Mouse (Mus musculus) heart, postnatal 0 days (tissue): ENCODE measurements around the gene Mllt6. TPM values are rescaled to one million over a fixed set of nuclear protein-coding genes. Genes with fewer than 3 reads are reported as not detected.

Experiments
- ATAC-seq: fragments of 200-750 bp; cut with Nextera tagmentation; 2 replicates; pipeline ENCODE4 v1.8.0; 2017; ENCODE audit warnings: low read depth, moderate number of reproducible peaks, moderate library complexity; ENCODE audit not compliant: insufficient read depth
- DNase-seq: peaks from one replicate; pipeline ENCODE4 v3.0.0-alpha.2; 2016; ENCODE audit warnings: low spot score
- H3K27ac ChIP-seq: fragments of 300-500 bp; sonication (generic); 2 replicates; pipeline ENCODE4 v1.5.1; 2014; ENCODE audit warnings: low read depth, mild to moderate bottlenecking
- H3K27me3 ChIP-seq: fragments of 300-500 bp; sonication (generic); 2 replicates; pipeline ENCODE4 v1.6.1; 2014; ENCODE audit warnings: low read length, mixed read lengths; ENCODE audit not compliant: control insufficient read depth, insufficient read depth
- H3K36me3 ChIP-seq: fragments of 300-500 bp; sonication (generic); replicated peaks from 2 replicates; pipeline ENCODE4 v1.6.1; 2014; ENCODE audit warnings: low read length, mixed read lengths; ENCODE audit not compliant: control insufficient read depth, insufficient read depth
- H3K4me1 ChIP-seq: fragments of 300-500 bp; sonication (generic); 2 replicates; pipeline ENCODE4 v1.6.1; 2014; ENCODE audit warnings: antibody characterized with exemption; ENCODE audit not compliant: control insufficient read depth, insufficient read depth
- H3K4me2 ChIP-seq: fragments of 300-500 bp; sonication (generic); 2 replicates; pipeline ENCODE4 v1.6.1; 2014; ENCODE audit warnings: low read depth, mild to moderate bottlenecking, low read length, moderate library complexity
- H3K4me3 ChIP-seq: fragments of 300-500 bp; sonication (generic); 2 replicates; pipeline ENCODE4 v1.5.1; 2014; ENCODE audit warnings: low read depth, low read length
- H3K9ac ChIP-seq: fragments of 300-500 bp; sonication (generic); replicated peaks from 2 replicates; pipeline ENCODE4 v1.6.1; 2014; ENCODE audit warnings: low read depth, low read length, mixed read lengths
- H3K9me3 ChIP-seq: fragments of 300-500 bp; sonication (generic); replicated peaks from 2 replicates; pipeline ENCODE4 v1.6.1; 2016; ENCODE audit warnings: low read length; ENCODE audit not compliant: control insufficient read depth
- CTCF ChIP-seq: IDR thresholded peaks from 2 replicates; pipeline ENCODE4 v1.5.1; 2016; ENCODE audit warnings: antibody characterized with exemption, control low read depth, low read depth
- EP300 ChIP-seq: IDR thresholded peaks from 2 replicates; pipeline ENCODE4 v1.6.1; 2016; ENCODE audit warnings: antibody characterized with exemption, low read depth
- WGBS: fragments of 180-500 bp; shearing (Covaris S2); extraction: QIAGEN DNeasy Blood & Tissue Kit; methylation state at CpG from one replicate; pipeline ENCODE4 v1.1.7; 2014; 5-methylcytosine and 5-hydroxymethylcytosine counted together
- polyA plus RNA-seq: library from polyadenylated mRNA; unstranded; fragments of >200 nt; fragmentation: Nextera tagmentation; extraction: Ambion mirVana; gene quantifications from 2 replicates; pipeline ENCODE4 v1.2.1, GENCODE M21; 2015
- total RNA-seq: library from RNA; depleted of rRNA; stranded (reverse); fragments of >200 nt; gene quantifications from 2 replicates; pipeline ENCODE4 v1.2.3, GENCODE M21; 2014; ENCODE audit warnings: low replicate concordance

The Mllt6 gene
- total and polyA plus RNA-seq, 2 experiments from 2014 or later: 1.6 to 45.2 TPM

DNA sequence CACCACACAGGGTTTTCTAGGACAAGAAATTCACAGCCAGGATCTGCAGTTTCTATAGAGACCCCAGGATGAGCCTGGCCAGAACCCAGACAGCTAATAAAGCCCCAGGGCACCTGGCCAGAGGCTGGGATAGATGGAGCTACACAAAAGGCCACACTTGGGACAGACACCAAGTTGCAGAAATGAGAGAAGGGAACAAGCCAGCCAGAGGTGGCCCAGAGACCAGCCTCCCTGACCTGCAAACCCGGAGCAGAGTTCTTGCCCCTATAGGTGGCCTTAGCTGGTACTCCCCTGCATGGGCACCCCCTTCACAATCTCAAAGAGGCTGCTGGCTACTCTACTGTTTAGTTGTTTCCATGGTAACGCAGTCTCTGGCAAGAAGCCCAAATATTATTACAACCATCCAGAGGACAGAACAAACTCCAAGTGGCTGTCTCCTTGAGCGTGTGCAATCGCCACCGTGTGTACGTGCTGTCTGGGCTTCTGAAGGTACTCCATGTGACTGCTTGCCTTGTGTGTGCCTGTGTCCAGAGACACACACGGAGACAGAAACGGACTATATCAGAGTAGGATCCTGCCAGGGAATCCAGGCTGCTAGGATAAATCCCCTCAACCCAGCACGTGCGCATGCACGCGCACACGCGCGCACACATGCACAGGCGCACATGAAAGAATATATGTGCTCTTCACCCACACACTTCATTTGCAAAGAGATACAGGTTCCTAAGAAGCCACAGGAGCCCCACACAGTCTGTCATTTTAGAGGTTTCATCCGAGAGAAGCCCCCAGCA is 31.9 kb downstream of the Mllt6 start:
- H3K4me2 ChIP-seq: peak overlapping the region; percentile 13
- ATAC-seq: peak; percentile 48
- no peaks in the 10 kb centered on the region for H3K9me3 ChIP-seq
- no peak for TF ChIP-seq EP300
- no peak for TF ChIP-seq CTCF
- H3K4me1 ChIP-seq: peaks cover 33% of the 10 kb centered on the region
- peaks cover 29% of the 10 kb centered on the region for H3K36me3 ChIP-seq
- H3K27me3 ChIP-seq: no peaks in the 10 kb centered on the region
- 44% methylated on average over 17 of the region's 17 CpGs for WGBS
- no peak overlapping the region for H3K4me3 ChIP-seq
- peak overlapping the region; percentile 40 for H3K27ac ChIP-seq
- peak; percentile 76 for DNase-seq
- H3K9ac ChIP-seq: no peak overlapping the region

DNA sequence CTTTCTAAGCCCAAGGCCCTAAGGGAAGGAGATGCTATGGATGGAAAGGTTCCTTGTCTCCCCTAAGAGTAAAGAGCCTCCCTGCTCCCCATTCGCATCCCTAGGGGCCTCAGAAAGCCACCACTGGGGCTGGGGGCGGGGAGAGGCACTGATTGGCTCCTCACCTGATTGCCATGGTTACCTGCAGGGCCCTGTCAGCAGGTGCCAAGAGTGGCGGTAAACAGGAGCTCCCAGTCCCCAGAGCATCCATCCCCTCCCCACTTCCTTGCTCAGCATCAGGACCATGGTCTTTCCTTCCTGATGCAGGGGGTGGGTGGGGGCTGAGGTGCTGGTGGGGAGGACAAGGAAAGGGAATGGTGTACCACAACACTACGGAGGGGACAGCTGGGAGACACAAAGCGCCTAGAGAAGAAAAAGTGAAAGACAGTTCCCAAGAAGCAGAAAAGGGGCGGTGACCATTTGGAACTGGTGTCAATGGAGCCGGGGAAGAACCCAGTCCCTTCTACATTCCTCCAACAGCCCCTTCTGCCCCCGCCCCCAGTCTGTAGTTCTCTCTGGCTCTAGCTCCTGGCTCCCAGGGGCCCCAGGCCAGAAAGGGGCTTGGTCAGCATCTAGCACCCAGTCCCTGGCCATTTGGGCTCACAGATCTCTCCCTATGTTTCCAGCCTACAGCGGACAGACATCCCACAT is 32.6 kb downstream of the Mllt6 start:
- H3K36me3 ChIP-seq: peaks cover 22% of the 10 kb centered on the region
- H3K4me3 ChIP-seq: no peak overlapping the region
- DNase-seq: no peak
- TF ChIP-seq EP300: no peak
- no peak overlapping the region for H3K9ac ChIP-seq
- H3K27ac ChIP-seq: peak overlapping the region; percentile 40
- no peaks in the 10 kb centered on the region for H3K27me3 ChIP-seq
- no peaks in the 10 kb centered on the region for H3K9me3 ChIP-seq
- H3K4me1 ChIP-seq: peaks cover 33% of the 10 kb centered on the region
- 56% methylated on average over 9 of the region's 9 CpGs for WGBS
- no peak for ATAC-seq
- peak overlapping the region; percentile 13 for H3K4me2 ChIP-seq

DNA sequence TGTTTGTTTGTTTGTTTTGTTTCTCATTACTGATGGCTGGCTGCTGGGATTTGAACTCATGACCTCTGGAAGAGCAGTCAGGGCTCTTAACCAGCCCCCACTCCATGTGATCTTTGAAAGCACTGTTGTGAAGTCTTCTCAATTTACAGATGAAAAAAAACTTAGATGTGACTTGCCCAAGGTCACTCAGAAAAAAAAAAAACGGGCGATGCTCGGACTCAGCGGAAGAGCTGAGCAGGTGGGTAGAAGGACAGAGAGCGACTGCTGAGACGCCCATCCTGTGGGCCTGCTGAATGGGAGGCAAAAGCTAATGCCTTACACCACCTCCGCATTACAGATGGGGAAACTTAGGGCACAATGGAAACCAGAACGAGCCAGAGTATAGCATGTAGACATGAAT is 33.5 kb downstream of the Mllt6 start:
- Histone ChIP-seq H3K36me3 (peaks cover 14% of the 10 kb centered on the region), H3K27ac (no peak overlapping the region), H3K9ac (no peak overlapping the region), H3K4me1 (peaks cover 37% of the 10 kb centered on the region), H3K4me3 (no peak overlapping the region), H3K9me3 (no peaks in the 10 kb centered on the region), H3K27me3 (no peaks in the 10 kb centered on the region), H3K4me2 (no peak overlapping the region)
- DNase-seq (no peak), ATAC-seq (no peak)
- WGBS: 84% methylated on average over 8 of the region's 8 CpGs
- TF ChIP-seq CTCF (no peak), EP300 (no peak)

GRCm38 (mm10) chr11:97697199-97697890 is 34.1 kb downstream of the Mllt6 start:
- ATAC-seq (no peak), DNase-seq (no peak)
- TF ChIP-seq EP300 (no peak), CTCF (no peak)
- 0 out of 2 replicates have a peak overlapping the region, but pooled peaks have one; percentile 84 for H3K9ac ChIP-seq
- H3K36me3 ChIP-seq: peaks cover 7% of the 10 kb centered on the region
- H3K27me3 ChIP-seq: no peaks in the 10 kb centered on the region
- 43% methylated on average over 11 of the region's 11 CpGs for WGBS
- peak overlapping the region; percentile 97 for H3K4me2 ChIP-seq
- H3K27ac ChIP-seq: 0 out of 2 replicates have a peak overlapping the region, but pooled peaks have one; percentile 93
- H3K4me1 ChIP-seq: peaks cover 37% of the 10 kb centered on the region
- no peaks in the 10 kb centered on the region for H3K9me3 ChIP-seq
- H3K4me3 ChIP-seq: peak overlapping the region; percentile 70

- Histone ChIP-seq H3K4me3 (peak overlapping the region; percentile 70), H3K4me2 (peak overlapping the region; percentile 97), H3K27me3 (no peaks in the 10 kb centered on the region), H3K36me3 (0 out of 2 replicates have a peak, but pooled peaks cover under 1% of the 10 kb centered on the region), H3K4me1 (peaks cover 37% of the 10 kb centered on the region), H3K9me3 (no peaks in the 10 kb centered on the region), H3K9ac (peak overlapping the region; percentile 84), H3K27ac (peak overlapping the region; percentile 93)
- DNase-seq: no peak
- ATAC-seq: no peak
- WGBS: 3% methylated on average over 14 of the region's 14 CpGs
- TF ChIP-seq EP300 (no peak), CTCF (no peak)
Observed at GRCm38 (mm10) chr11:97697891-97698529, 34.8 kb downstream of the Mllt6 start.
